In genomic region chr3:89102495-89103290, GRCm38 (mm10) we compare ENCODE assay signal across 8 mouse cellular contexts. TPM values are rescaled to one million over a fixed set of nuclear protein-coding genes. Genes with fewer than 3 reads are reported as not detected.
DNase-seq lines count a peak whose midpoint lies in the region; ATAC-seq and TF ChIP-seq lines count a peak whose summit lies in the region.

No protein-coding gene starts in this region.

- peaks cover 27% of the 10 kb centered on the region for H3K36me3 ChIP-seq in ES-Bruce4 (ENCODE audit: control insufficient read depth, insufficient read depth, low read length, poor library complexity, severe bottlenecking)
- H3K36me3 ChIP-seq in hindbrain, embryonic 11.5 days (ENCODE audit: control insufficient read depth, insufficient read depth, low read length): peaks cover 3% of the 10 kb centered on the region; the same call in 1 of the 2 replicates

- peak overlapping the region; percentile 82 for H3K4me3 ChIP-seq in gastrocnemius, adult 2 months
- peak overlapping the region; percentile 13; the same call in 1 of the 2 replicates for H3K4me3 ChIP-seq in ES-Bruce4 (ENCODE audit: low read depth, low read length)
- H3K4me3 ChIP-seq in hindbrain, embryonic 11.5 days (ENCODE audit: low read depth, low read length): peak overlapping the region; percentile 62; the same call in 1 of the 2 replicates

- 72% methylated on average over 12 of the region's 12 CpGs for WGBS in hindbrain, embryonic 11.5 days

- no peak for TF ChIP-seq EP300 in ES-Bruce4 (IDR thresholded peaks at IDR 0.05; ENCODE audit: insufficient read depth, low read depth, low read length)

- no peaks in the 10 kb centered on the region for H3K4me1 ChIP-seq in ES-Bruce4 (ENCODE audit: control insufficient read depth, insufficient read depth, low read length)
- H3K4me1 ChIP-seq in hindbrain, embryonic 11.5 days (replicated peaks; ENCODE audit: control insufficient read depth, insufficient read depth, low read length): peaks cover 5% of the 10 kb centered on the region; the same call in 1 of the 2 replicates

- no peaks in the 10 kb centered on the region for H3K9me3 ChIP-seq in ES-Bruce4 (replicated peaks; ENCODE audit: control insufficient read depth, insufficient read depth, low read length, poor library complexity, severe bottlenecking)
- no peaks in the 10 kb centered on the region for H3K9me3 ChIP-seq in hindbrain, embryonic 11.5 days (ENCODE audit: control insufficient read depth, low read length)

- intact Hi-C loops in gastrocnemius, adult 2 months (cut with DNase I): no loop called here

- TF ChIP-seq POLR2A in ES-Bruce4 (IDR thresholded peaks at IDR 0.05; ENCODE audit: insufficient read depth, low read length): no peak

- no peaks in the 10 kb centered on the region for H3K27me3 ChIP-seq in ES-Bruce4 (ENCODE audit: control insufficient read depth, insufficient read depth, low read length, poor library complexity, severe bottlenecking)
- H3K27me3 ChIP-seq in hindbrain, embryonic 11.5 days (ENCODE audit: control insufficient read depth, insufficient read depth, low read length): no peaks in the 10 kb centered on the region

- no peak for DNase-seq in gastrocnemius, adult 2 months
- no peak for DNase-seq in gastrocnemius, postnatal 10 days
- no peak for DNase-seq in hindbrain, embryonic 11.5 days (ENCODE audit: low spot score)
- DNase-seq in T-cell, adult 2 months (ENCODE audit: low spot score): no peak
- DNase-seq in urinary bladder, postnatal 25 days (ENCODE audit: low spot score): no peak
- no peak for DNase-seq in cerebellum, postnatal 25 days

- H3K9ac ChIP-seq in ES-Bruce4 (ENCODE audit: low read depth, poor library complexity, severe bottlenecking): peak overlapping the region; percentile 26; the same call in 1 of the 2 replicates
- peak overlapping the region; percentile 47; the same call in 1 of the 2 replicates for H3K9ac ChIP-seq in hindbrain, embryonic 11.5 days (ENCODE audit: low read depth, low read length)

- H3K4me2 ChIP-seq in hindbrain, embryonic 11.5 days (replicated peaks; ENCODE audit: low read depth, low read length): peak overlapping the region; percentile 55

- no peak for ATAC-seq in hindbrain, embryonic 11.5 days (ENCODE audit: low FRiP score)
- ATAC-seq in megakaryocyte, adult 5-6 weeks (ENCODE audit: poor library complexity, severe bottlenecking): peak; percentile 14; the same call in 1 of the 2 replicates

- no peak for TF ChIP-seq CTCF in gastrocnemius, adult 2 months (IDR thresholded peaks at IDR 0.05)
- TF ChIP-seq CTCF in ES-Bruce4 (IDR thresholded peaks at IDR 0.05; ENCODE audit: low read depth, low read length): no peak

- peak overlapping the region; percentile 64 for H3K27ac ChIP-seq in gastrocnemius, adult 2 months
- H3K27ac ChIP-seq in ES-Bruce4 (ENCODE audit: insufficient read depth, low read length): peak overlapping the region; percentile 90
- H3K27ac ChIP-seq in hindbrain, embryonic 11.5 days (ENCODE audit: low read depth, low read length): peak overlapping the region; percentile 69; the same call in 1 of the 2 replicates

RNA-seq across cellular contexts. Expression of gene Fdps, which starts 0.9 kb away (rescaled TPM):
- 10 to 100 TPM; 24.8 to 28.8 TPM for total RNA-seq in gastrocnemius, adult 2 months (2021)
- total RNA-seq in gastrocnemius, postnatal 10 days (2021): 10 to 100 TPM; 33.7 to 35.5 TPM
- 260 and 266 TPM in 2 replicates for polyA plus RNA-seq in ES-Bruce4 (2011; ENCODE audit: insufficient read depth, insufficient read length, low read depth, missing spikeins)
- polyA plus RNA-seq in hindbrain, embryonic 11.5 days (2014; fragmentation: Nextera tagmentation; extraction: Ambion mirVana): 390 and 392 TPM in 2 replicates
- 57.3 and 64.0 TPM in 2 replicates for total RNA-seq in megakaryocyte, adult 5-6 weeks (2015)
- total RNA-seq in megakaryocyte, adult 5-6 weeks (2017): 132 and 150 TPM in 2 replicates

RNA-seq across cellular contexts. Expression of gene Gm43738, which starts 1.8 kb away (rescaled TPM):
- total RNA-seq in gastrocnemius, adult 2 months (2021): not detected
- not detected for total RNA-seq in gastrocnemius, postnatal 10 days (2021)
- not detected in 2 replicates for polyA plus RNA-seq in ES-Bruce4 (2011; ENCODE audit: insufficient read depth, insufficient read length, low read depth, missing spikeins)
- 0.08 TPM in 1 of 2 replicates, not detected in the other for polyA plus RNA-seq in hindbrain, embryonic 11.5 days (2014; fragmentation: Nextera tagmentation; extraction: Ambion mirVana)
- total RNA-seq in megakaryocyte, adult 5-6 weeks (2015): not detected in 2 replicates
- not detected in 2 replicates for total RNA-seq in megakaryocyte, adult 5-6 weeks (2017)

RNA-seq across cellular contexts. Expression of gene Rusc1, which starts 9.6 kb away (rescaled TPM):
- total RNA-seq in gastrocnemius, adult 2 months (2021): 10 to 100 TPM; 16.8 to 20.5 TPM
- 1 to 10 TPM; 9.7 to 9.9 TPM for total RNA-seq in gastrocnemius, postnatal 10 days (2021)
- polyA plus RNA-seq in ES-Bruce4 (2011; ENCODE audit: insufficient read depth, insufficient read length, low read depth, missing spikeins): 10.7 and 13.6 TPM in 2 replicates
- polyA plus RNA-seq in hindbrain, embryonic 11.5 days (2014; fragmentation: Nextera tagmentation; extraction: Ambion mirVana): 28.7 and 35.4 TPM in 2 replicates
- 11.6 and 13.7 TPM in 2 replicates for total RNA-seq in megakaryocyte, adult 5-6 weeks (2015)
- total RNA-seq in megakaryocyte, adult 5-6 weeks (2017): 11.3 and 11.8 TPM in 2 replicates

RNA-seq across cellular contexts. Expression of gene Pklr, which starts 33.2 kb away (rescaled TPM):
- total RNA-seq in gastrocnemius, adult 2 months (2021): not detected
- under 1 TPM in 1 of 2 experiments, not detected in 1; 0.41 TPM for total RNA-seq in gastrocnemius, postnatal 10 days (2021)
- polyA plus RNA-seq in ES-Bruce4 (2011; ENCODE audit: insufficient read depth, insufficient read length, low read depth, missing spikeins): 0.21 TPM in 1 of 2 replicates, not detected in the other
- 1.6 and 2.0 TPM in 2 replicates for polyA plus RNA-seq in hindbrain, embryonic 11.5 days (2014; fragmentation: Nextera tagmentation; extraction: Ambion mirVana)
- total RNA-seq in megakaryocyte, adult 5-6 weeks (2015): 1.2 and 4.0 TPM in 2 replicates
- 1.4 and 8.0 TPM in 2 replicates for total RNA-seq in megakaryocyte, adult 5-6 weeks (2017)

RNA-seq across cellular contexts. Expression of gene Hcn3, which starts 57.3 kb away (rescaled TPM):
- total RNA-seq in gastrocnemius, adult 2 months (2021): under 1 TPM; 0.31 to 0.43 TPM
- 1 to 10 TPM in 1 of 2 experiments, under 1 TPM in 1; 0.12 to 1.1 TPM for total RNA-seq in gastrocnemius, postnatal 10 days (2021)
- polyA plus RNA-seq in ES-Bruce4 (2011; ENCODE audit: insufficient read depth, insufficient read length, low read depth, missing spikeins): 2.2 and 4.7 TPM in 2 replicates
- polyA plus RNA-seq in hindbrain, embryonic 11.5 days (2014; fragmentation: Nextera tagmentation; extraction: Ambion mirVana): 3.6 and 4.5 TPM in 2 replicates
- not detected in 2 replicates for total RNA-seq in megakaryocyte, adult 5-6 weeks (2015)
- total RNA-seq in megakaryocyte, adult 5-6 weeks (2017): not detected in 2 replicates

Comparison
In these comparisons a context has a peak if more than half of its experiments do, and no peak if none do; other contexts are left out.
1. H3K4me3 ChIP-seq: peak in every context shown above with its lines; median percentile 82 in gastrocnemius, adult 2 months; 62 in hindbrain, embryonic 11.5 days; 13 in ES-Bruce4.